Mouse (Mus musculus) mouse embryonic stem cell (cell line): ENCODE data around the gene Rtn4rl1.

Experiments used
- in situ Hi-C, 2 experiments: fragments of 300-500 bp; cut with MboI; formaldehyde crosslinking; loops; 1 replicate in 1 of 2; 3 replicates in 1 of 2; pipeline ENCODE4 v1.14.3; 2019 to 2020; ENCODE audit warnings: low sequenced_read_pairs in 2 of 2, low pct_unique_long_range_greater_than_20kb in 1 of 2, mixed read lengths in 1 of 2; ENCODE audit not compliant: unreplicated experiment in 1 of 2

Gene Rtn4rl1

DNA sequence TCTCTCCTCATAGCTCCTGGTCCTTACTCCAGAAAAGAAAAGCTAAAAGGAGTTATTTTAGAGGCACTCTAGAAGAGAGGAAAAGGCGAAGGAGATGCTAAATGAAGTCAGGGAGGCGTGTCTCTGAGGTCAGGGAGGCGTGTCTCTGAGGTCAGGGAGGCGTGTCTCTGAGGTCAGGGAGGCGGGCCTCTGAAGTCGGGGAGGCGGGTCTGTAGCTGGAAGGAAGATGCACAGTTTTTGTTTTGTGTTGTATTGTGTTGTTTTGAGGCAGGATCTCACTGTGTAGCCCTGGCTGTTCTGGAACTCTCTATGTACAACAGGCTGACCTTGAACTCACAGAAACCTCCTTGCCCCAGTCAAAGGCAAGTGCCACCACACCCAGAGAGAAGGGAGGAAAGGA lies 4.4 kb downstream of the Rtn4rl1 start:
- in situ Hi-C loops = loop anchor here in 1 of 2 experiments (25.0 kb wide), 1 partner anchor 214 kb away; the partner anchor contains the start of gene Serpinf1

GRCm38 (mm10) chr11:75198792-75199191 lies 5.2 kb downstream of the Rtn4rl1 start:
- in situ Hi-C loops = loop anchor here in 1 of 2 experiments (25.0 kb wide), 1 partner anchor 214 kb away; the partner anchor contains the start of gene Serpinf1

- in situ Hi-C loops = loop anchor here in 1 of 2 experiments (25.0 kb wide), 1 partner anchor 212 kb away; the partner anchor contains the start of gene Serpinf1
These were observed 6.4 kb downstream of the Rtn4rl1 start for GRCm38 (mm10) chr11:75199951-75200350.

- in situ Hi-C loops = no loop called here
These were observed 7.4 kb downstream of the Rtn4rl1 start for GRCm38 (mm10) chr11:75200935-75201334.

- in situ Hi-C loops = no loop called here
These were observed 8.1 kb downstream of the Rtn4rl1 start for GRCm38 (mm10) chr11:75201721-75202120.

DNA sequence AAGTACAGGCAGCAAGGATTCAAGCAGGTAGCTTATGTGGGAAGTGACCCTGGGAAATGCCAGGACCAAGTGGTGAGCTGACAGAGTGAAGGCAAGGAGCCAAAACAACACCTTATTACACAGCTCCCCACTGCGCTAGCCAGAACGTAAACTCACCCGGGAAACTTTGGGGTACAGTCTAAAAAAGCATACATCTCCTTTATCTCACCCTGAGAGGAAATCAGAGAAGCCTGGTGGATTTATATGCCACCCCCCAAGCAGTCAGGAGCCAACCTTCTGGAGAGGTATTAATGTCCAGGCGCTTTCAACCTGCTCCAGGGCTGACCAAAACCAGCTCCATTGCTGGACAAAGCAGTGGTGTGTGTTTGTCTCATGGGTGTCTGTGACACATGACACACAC lies 10.3 kb downstream of the Rtn4rl1 start:
- in situ Hi-C loops = no loop called here

DNA sequence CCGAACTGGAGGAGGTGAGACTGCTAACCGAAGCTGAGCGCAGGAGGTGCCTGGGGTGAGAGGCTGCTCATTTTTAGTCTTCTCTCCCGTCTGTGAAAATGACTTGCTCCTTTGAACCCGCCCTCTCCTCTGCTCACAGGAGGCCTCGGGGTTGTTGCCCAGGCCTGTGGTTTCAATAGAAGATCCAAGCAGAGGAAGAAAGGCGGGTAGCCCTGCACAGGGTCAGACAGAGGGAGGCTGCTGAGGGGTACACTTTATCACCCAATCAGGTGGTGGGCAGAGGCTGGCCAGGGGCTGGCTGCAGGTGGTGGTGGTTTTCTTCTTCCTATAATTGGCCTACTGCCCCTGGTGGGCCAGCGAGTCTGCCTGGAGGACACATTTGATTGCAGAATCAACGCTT lies 10.9 kb downstream of the Rtn4rl1 start:
- in situ Hi-C loops = no loop called here

- in situ Hi-C loops = no loop called here
These were observed 12.8 kb downstream of the Rtn4rl1 start for GRCm38 (mm10) chr11:75206347-75206746.

GRCm38 (mm10) chr11:75209363-75209762 lies 15.8 kb downstream of the Rtn4rl1 start:
- in situ Hi-C loops = no loop called here

DNA sequence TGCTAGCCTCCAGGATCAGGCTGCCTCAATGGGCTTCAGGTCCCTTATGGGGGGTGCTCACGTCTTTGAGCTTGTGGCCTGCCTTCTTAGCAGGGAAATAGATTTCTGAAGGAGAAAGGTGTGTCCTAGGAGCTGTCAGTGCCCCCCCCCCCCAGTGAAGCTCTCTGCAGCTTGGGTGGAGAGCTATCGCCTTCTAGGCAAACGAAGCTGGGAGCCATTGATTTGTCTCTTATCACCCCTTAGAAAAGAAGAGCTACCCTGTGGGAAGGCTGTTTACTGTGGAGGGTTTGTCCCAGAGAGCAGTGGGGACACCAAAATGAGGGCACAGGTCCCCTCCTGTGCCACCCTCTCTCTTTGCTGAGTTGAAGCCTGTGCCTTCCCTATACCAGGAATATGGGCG lies 16.5 kb downstream of the Rtn4rl1 start:
- in situ Hi-C loops = no loop called here

- in situ Hi-C loops = no loop called here
These were observed 17.2 kb downstream of the Rtn4rl1 start for GRCm38 (mm10) chr11:75210755-75211154.

GRCm38 (mm10) chr11:75212031-75212667 lies 18.6 kb downstream of the Rtn4rl1 start:
- in situ Hi-C loops = no loop called here

GRCm38 (mm10) chr11:75212876-75213275 lies 19.3 kb downstream of the Rtn4rl1 start:
- in situ Hi-C loops = no loop called here

GRCm38 (mm10) chr11:75213372-75214080 lies 19.9 kb downstream of the Rtn4rl1 start:
- in situ Hi-C loops = no loop called here

DNA sequence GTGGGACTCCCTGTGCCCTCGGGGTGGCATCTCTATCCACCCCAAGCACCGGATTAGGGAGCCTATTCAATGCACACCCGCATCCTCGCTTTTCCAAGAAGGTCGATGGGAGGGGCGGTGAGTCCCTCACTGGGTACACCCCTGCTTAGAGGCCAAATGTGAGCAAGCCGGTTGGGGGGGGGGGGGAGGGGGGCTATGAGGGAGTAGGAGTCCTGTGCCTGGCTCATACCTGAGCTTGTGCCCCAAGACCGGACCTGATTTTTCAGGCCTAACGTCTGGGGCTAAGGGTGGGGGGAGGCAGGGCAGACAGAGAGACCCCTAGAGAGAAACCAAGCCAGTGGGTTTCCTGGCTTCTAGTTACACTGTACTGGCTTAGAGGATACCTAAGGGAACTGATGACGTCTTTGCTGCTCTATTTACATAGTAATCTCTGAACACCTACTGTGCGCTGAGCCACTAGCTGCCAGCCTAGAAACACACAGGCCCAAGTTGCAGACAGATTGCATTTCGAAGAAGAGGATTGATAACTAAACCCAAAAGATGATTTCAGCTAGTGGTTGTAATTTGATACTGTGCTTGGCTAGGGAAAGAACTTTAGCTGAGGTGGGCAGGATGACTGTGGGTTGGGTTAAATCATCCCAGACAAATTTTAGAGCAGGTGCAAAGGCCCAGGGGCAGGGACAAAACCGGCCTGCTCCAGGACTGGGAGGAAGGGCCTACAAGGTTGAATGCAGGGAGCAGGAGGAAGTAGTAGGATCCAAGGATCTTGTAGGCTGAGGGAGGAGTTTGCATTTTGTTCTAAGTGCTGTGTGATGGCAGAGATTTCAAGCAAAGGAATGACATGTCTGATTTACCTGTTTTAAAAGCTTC lies 20.7 kb downstream of the Rtn4rl1 start:
- in situ Hi-C loops = no loop called here

GRCm38 (mm10) chr11:75220115-75220514 lies 26.5 kb downstream of the Rtn4rl1 start:
- in situ Hi-C loops = no loop called here

DNA sequence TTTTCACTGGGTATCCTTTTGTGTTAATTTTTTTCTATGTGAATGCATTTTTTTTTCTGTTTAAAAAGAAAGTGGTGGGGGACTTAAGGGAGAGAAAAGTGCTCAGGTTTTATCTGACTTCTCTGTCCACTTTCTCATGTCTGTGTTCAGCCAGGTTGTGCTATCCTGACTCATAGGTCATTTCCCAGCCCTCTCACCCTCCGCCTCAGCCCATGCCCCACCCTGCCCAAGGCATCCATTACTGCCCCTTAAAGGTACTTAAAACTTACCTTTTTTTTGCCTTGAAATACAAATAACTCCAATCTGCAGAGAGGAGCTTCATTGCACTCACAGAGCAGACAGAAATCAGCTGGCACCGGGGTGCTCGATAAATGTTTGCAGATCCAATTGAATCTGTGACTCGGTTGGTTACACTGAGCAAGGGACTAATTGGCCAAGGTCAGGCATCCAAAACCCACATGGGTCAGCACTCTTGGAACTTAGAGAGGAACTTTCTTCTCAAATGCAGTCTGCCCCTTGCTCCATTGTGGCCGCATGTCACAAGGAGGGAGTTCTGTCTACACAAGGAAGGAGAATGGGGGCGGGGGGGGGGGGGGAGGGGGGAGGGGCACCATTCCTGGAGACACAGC lies 27.0 kb downstream of the Rtn4rl1 start:
- in situ Hi-C loops = no loop called here

DNA sequence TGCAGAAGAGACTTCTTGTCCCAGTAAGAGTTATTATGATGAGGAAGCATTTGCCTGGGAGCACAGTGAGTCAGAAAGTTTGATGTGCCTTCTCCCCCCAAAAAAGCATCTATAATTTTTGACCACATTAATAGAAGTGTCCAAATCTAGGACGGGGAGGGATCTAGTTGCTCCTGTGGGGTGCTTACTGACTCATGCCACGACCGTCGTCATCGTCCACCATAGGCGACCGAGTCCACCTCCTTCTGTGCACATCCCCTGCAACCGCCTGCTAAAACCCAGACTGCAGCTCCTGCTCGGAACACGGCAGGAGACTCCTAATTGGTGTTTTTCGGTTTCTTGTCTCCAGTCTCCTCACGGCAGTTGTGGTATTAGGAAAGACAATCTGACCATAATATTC lies 30.5 kb downstream of the Rtn4rl1 start:
- in situ Hi-C loops = no loop called here

- in situ Hi-C loops = no loop called here
These were observed 31.3 kb downstream of the Rtn4rl1 start for GRCm38 (mm10) chr11:75224835-75225234.
